Mouse (Mus musculus) gastrocnemius, postnatal 10 days (tissue): Measurements from ENCODE around the gene B230118H07Rik. TPM values are rescaled to one million over a fixed set of nuclear protein-coding genes. Genes with fewer than 3 reads are reported as not detected.

Source experiments
- DNase-seq: peaks from one replicate; pipeline ENCODE4 v3.0.0; 2021; ENCODE audit warnings: mixed read lengths
- total RNA-seq, 2 experiments: library from RNA; stranded (reverse); gene quantifications; 2 replicates each; pipeline ENCODE4 v1.2.3; 2021

Gene B230118H07Rik
- total RNA-seq, 2 experiments from 2014 or later, result 50.4 to 50.8 TPM

DNA sequence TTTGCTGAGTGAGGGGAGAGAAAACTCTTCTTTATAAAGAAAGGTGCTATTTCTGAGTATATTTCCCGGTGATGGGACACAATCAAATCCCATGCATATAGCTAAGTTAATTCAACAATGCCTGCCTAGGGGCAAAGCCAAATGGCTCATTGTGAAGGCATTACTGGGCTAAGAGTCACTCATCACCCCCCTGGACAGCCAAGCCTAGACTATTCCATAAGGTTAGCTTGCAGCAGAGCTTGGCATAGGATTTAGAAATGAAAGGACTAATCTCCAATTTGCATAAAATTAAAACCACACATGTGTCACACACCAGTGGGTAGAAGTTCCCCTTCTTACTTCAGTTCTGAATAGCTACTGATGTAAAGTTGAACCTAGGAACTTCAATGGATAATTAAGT lies 128.8 kb downstream of the B230118H07Rik start:
- DNase-seq, result no peak

DNA sequence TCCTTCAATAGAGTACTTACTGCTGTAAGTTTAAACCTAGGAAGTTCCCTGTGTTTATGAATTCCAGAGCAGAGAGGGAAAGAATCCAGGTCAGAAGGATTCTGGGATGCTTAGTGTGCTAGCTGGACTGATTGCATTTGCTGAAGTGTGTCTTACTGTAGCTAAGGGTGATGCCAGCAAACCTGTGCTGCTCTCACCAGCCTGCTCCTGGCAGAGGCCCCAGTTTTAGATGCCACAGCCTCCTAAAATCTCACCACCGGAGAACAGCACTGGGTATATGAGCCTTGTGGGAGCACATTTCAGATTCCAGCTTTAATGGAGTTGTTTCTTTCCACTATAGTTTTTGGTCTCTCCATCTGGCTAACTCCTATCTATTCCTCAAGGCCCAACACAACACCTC lies 129.4 kb downstream of the B230118H07Rik start:
- no peak for DNase-seq

Other genes with a start within 250 kb of the B230118H07Rik start
- gene Rag2, start 24.8 kb downstream of the B230118H07Rik start, total RNA-seq, result under 1 TPM in 1 of 2 experiments, not detected in 1; 0.11 TPM
- gene Rag1, start within 50 bp of the B230118H07Rik start, total RNA-seq, result under 1 TPM; 0.16 to 0.61 TPM
- gene Traf6, start 28.9 kb upstream of the B230118H07Rik start, total RNA-seq, result 10 to 100 TPM; 11.5 to 12.1 TPM
- 1 to 10 TPM; 2.2 to 4.9 TPM for gene Prr5l, start 233.5 kb upstream of the B230118H07Rik start, total RNA-seq
- 10 to 100 TPM; 34.5 to 36.4 TPM for gene Commd9, start 236.7 kb upstream of the B230118H07Rik start, total RNA-seq